16 mouse cellular contexts compared by ENCODE assay signal in the genomic region with DNA sequence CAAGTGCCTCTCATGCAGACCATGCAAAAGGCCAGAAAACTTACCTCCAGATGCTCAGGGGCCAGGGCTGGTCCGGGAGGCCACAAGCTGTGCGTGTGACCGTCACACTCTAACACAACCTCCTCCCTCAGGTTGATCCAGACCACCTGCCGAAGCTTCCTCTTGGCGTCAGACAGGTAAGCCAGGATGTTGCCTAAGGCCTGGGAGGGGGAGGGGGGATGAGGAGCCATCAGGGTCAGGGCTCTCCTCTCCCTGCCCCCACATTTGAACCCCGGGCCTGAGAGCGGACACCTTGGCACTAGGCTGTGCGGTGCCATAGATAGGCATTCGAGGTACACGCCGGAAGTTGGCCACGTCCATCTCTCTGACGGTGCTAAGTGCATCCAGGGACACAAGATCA. TPM values are rescaled to one million over a fixed set of nuclear protein-coding genes. Genes with fewer than 3 reads are reported as not detected.
DNase-seq lines count a peak whose midpoint lies in the region.
"Had no signal": no experiment of that assay in that cellular context is flagged by ENCODE, and none has a peak within 500 bp of the region (broad histone marks: within the 10 kb centered on the region; RNA-seq: fewer than 3 reads in every experiment).

No protein-coding gene starts in this region.

- DNase-seq in heart, adult 11 months: peak; percentile 92
- no peak for DNase-seq in heart, adult 8-10 months (ENCODE audit: low spot score)
- DNase-seq: adrenal gland, adult 2 months; adrenal gland, adult 8-10 months; adrenal gland, postnatal 10 days; adrenal gland, postnatal 14 days; adrenal gland, postnatal 25 days; adrenal gland, postnatal 36 days; B cell, adult 2 months; cerebellum, adult 11 months; cerebellum, adult 11-12 months; cerebellum, adult 18-20 months; cerebellum, adult 2 months had no signal

RNA-seq across cellular contexts. Expression of a gene that starts 40.6 kb away (rescaled TPM):
- total RNA-seq in heart, adult 8-10 months (2022): 10 to 100 TPM; 11.3 to 21.8 (median 12.9) TPM
- total RNA-seq: G1E had no signal

RNA-seq across cellular contexts. Expression of a gene that starts 45.1 kb away (rescaled TPM):
- under 1 TPM in 2 of 4 experiments, not detected in 2; 0.16 to 0.23 TPM for total RNA-seq in heart, adult 8-10 months (2022)
- total RNA-seq: ES-E14, MEL had no signal
